Mouse (Mus musculus) bone marrow macrophage, adult 2 months (primary cell): ENCODE measurements around the gene Mt2.

Source experiments
- CTCF ChIP-seq: IDR thresholded peaks from 2 replicates; pipeline ENCODE4 v1.5.1; 2012; ENCODE audit warnings: low read depth, mild to moderate bottlenecking, low read length, moderate library complexity
- POLR2A ChIP-seq: IDR thresholded peaks from 2 replicates; pipeline ENCODE4 v1.6.1; 2012; ENCODE audit warnings: mild to moderate bottlenecking, low read depth, low read length, borderline replicate concordance

DNA sequence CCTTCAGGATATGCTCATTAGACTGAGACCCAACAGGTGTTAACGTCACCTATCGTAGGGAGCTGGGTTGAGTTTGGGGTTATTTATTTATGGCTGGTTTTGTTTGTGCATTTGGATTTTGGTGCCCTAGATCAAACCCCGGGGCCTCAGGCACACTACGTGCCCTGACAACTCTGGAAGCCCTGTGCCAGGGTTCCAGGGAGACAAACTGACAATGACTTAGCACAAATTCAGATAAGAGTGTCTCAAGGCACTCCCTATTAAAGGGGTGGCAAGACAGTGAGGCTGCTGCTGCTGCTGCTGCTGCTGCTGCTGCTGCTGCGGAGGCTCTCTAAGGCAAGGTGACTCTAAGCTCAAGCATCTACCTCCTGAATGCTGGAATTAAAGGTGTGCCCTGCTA, 2.9 kb upstream of the Mt2 start:
- TF ChIP-seq CTCF (no peak), POLR2A (no peak)
